In the genomic region with DNA sequence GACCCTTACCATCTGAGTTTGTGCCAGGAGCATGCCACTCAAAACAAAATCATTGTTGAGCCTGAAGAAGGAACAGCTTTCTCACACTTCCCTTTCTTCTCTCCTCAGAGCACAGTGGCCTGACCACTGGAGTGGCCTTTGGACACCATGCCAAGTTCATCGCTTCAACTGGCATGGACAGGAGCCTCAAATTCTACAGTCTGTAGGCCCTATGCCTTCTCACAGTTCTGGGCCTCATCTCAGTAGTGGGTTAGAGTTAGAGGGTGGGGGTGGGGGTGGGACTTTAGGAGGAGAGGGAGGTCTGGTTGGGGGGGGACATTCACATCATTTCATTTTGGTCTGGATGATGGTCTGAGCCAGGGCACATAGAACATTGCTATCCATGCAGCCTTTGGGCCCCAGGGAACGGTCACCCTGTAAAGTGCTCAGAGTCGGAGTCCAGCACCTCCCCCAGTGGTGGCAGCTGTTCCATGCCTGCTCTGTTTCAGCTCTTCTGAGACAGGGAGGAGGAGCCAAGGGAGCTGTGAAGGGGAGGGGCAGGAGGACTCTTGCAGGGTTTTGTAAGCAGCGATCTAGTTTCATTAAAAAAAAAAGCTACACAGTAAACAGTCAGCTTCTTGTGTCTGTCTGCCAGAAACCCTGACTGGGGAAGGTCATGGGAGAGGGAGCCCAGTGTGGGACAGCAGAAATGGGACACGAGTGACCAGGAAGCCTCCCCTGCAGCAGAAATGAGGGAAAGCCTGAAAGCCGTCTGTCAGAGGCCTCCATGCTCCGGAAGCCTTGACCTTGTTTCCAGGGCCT, we compare ENCODE assay signal across 8 mouse cellular contexts. TPM values are rescaled to one million over a fixed set of nuclear protein-coding genes. Genes with fewer than 3 reads are reported as not detected.
A peak's percentile ranks its signal among the peaks of the same experiment; 100 is the strongest.
DNase-seq lines count a peak whose midpoint lies in the region; ATAC-seq lines count a peak whose summit lies in the region.

No protein-coding gene starts in this region.

- H3K27ac ChIP-seq in forebrain, embryonic 13.5 days: no peak overlapping the region
- H3K27ac ChIP-seq in forebrain, embryonic 10.5 days: no peak overlapping the region
- H3K27ac ChIP-seq in kidney, embryonic 15.5 days: peak overlapping the region; percentile 89

- H3K9ac ChIP-seq in forebrain, embryonic 13.5 days: no peak overlapping the region
- no peak overlapping the region for H3K9ac ChIP-seq in kidney, embryonic 15.5 days

- 66% methylated on average over 7 of the region's 7 CpGs for WGBS in forebrain, embryonic 13.5 days
- 80% methylated on average over 7 of the region's 7 CpGs for WGBS in forebrain, embryonic 10.5 days
- 32% methylated on average over 7 of the region's 7 CpGs for WGBS in kidney, embryonic 15.5 days

- H3K4me3 ChIP-seq in forebrain, embryonic 13.5 days: no peak overlapping the region
- no peak overlapping the region for H3K4me3 ChIP-seq in forebrain, embryonic 10.5 days
- H3K4me3 ChIP-seq in kidney, embryonic 15.5 days (replicated peaks): no peak overlapping the region

- DNase-seq in forebrain, embryonic 10.5 days (ENCODE audit: extremely low spot score, low spot score): no peak
- peak; percentile 80 for DNase-seq in brain, adult 2 months (ENCODE audit: low read depth, low spot score)
- peak; percentile 85 for DNase-seq in heart, adult 9 months (ENCODE audit: low spot score in 2 of 2)
- DNase-seq in liver: peak; percentile 38
- DNase-seq in ovary, postnatal 36 days (ENCODE audit: low spot score): peak; percentile 55
- DNase-seq in thymus, postnatal 14 days: no peak

- no peaks in the 10 kb centered on the region for H3K27me3 ChIP-seq in forebrain, embryonic 13.5 days
- H3K27me3 ChIP-seq in forebrain, embryonic 10.5 days (ENCODE audit: poor library complexity, severe bottlenecking): no peaks in the 10 kb centered on the region
- no peaks in the 10 kb centered on the region for H3K27me3 ChIP-seq in kidney, embryonic 15.5 days

- peaks cover 85% of the 10 kb centered on the region for H3K36me3 ChIP-seq in forebrain, embryonic 13.5 days (ENCODE audit: poor library complexity, severe bottlenecking)
- peaks cover 91% of the 10 kb centered on the region for H3K36me3 ChIP-seq in forebrain, embryonic 10.5 days (replicated peaks)
- H3K36me3 ChIP-seq in kidney, embryonic 15.5 days: peaks cover 78% of the 10 kb centered on the region

- no peaks in the 10 kb centered on the region for H3K4me1 ChIP-seq in forebrain, embryonic 13.5 days
- no peaks in the 10 kb centered on the region for H3K4me1 ChIP-seq in forebrain, embryonic 10.5 days
- H3K4me1 ChIP-seq in kidney, embryonic 15.5 days: peaks cover 30% of the 10 kb centered on the region

- no peak overlapping the region for H3K4me2 ChIP-seq in forebrain, embryonic 13.5 days
- peak overlapping the region; percentile 27; the same call in 1 of the 2 replicates for H3K4me2 ChIP-seq in kidney, embryonic 15.5 days

- H3K9me3 ChIP-seq in forebrain, embryonic 13.5 days (replicated peaks): no peaks in the 10 kb centered on the region
- H3K9me3 ChIP-seq in forebrain, embryonic 10.5 days: no peaks in the 10 kb centered on the region
- H3K9me3 ChIP-seq in kidney, embryonic 15.5 days (replicated peaks): no peaks in the 10 kb centered on the region

- ATAC-seq in forebrain, embryonic 13.5 days: peak; percentile 46; the same call in 1 of the 2 replicates
- peak; percentile 86 for ATAC-seq in kidney, embryonic 15.5 days (replicated peaks; ENCODE audit: low FRiP score)

RNA-seq across cellular contexts. Expression of a gene that starts 10.1 kb away (rescaled TPM):
- 45.3 and 50.8 TPM in 2 replicates for polyA plus RNA-seq in forebrain, embryonic 13.5 days (2015; fragmentation: Nextera tagmentation; extraction: Ambion mirVana)
- polyA plus RNA-seq in forebrain, embryonic 10.5 days (2016; fragmentation: Nextera tagmentation; extraction: Ambion mirVana): 43.8 and 47.1 TPM in 2 replicates
- polyA plus RNA-seq in kidney, embryonic 15.5 days (2015; fragmentation: Nextera tagmentation; extraction: Ambion mirVana): 48.1 and 49.4 TPM in 2 replicates

RNA-seq across cellular contexts. Expression of a gene that starts 15.3 kb away (rescaled TPM):
- polyA plus RNA-seq in forebrain, embryonic 13.5 days (2015; fragmentation: Nextera tagmentation; extraction: Ambion mirVana): not detected in 2 replicates
- polyA plus RNA-seq in forebrain, embryonic 10.5 days (2016; fragmentation: Nextera tagmentation; extraction: Ambion mirVana): not detected in 2 replicates
- polyA plus RNA-seq in kidney, embryonic 15.5 days (2015; fragmentation: Nextera tagmentation; extraction: Ambion mirVana): not detected in 2 replicates

RNA-seq across cellular contexts. Expression of a gene that starts 23.3 kb away (rescaled TPM):
- 33.6 and 35.6 TPM in 2 replicates for polyA plus RNA-seq in forebrain, embryonic 13.5 days (2015; fragmentation: Nextera tagmentation; extraction: Ambion mirVana)
- polyA plus RNA-seq in forebrain, embryonic 10.5 days (2016; fragmentation: Nextera tagmentation; extraction: Ambion mirVana): 51.4 and 53.8 TPM in 2 replicates
- polyA plus RNA-seq in kidney, embryonic 15.5 days (2015; fragmentation: Nextera tagmentation; extraction: Ambion mirVana): 93.6 and 105 TPM in 2 replicates

RNA-seq across cellular contexts. Expression of a gene that starts 31.8 kb away (rescaled TPM):
- polyA plus RNA-seq in forebrain, embryonic 13.5 days (2015; fragmentation: Nextera tagmentation; extraction: Ambion mirVana): 0.06 and 0.17 TPM in 2 replicates
- 0.06 and 0.09 TPM in 2 replicates for polyA plus RNA-seq in forebrain, embryonic 10.5 days (2016; fragmentation: Nextera tagmentation; extraction: Ambion mirVana)
- polyA plus RNA-seq in kidney, embryonic 15.5 days (2015; fragmentation: Nextera tagmentation; extraction: Ambion mirVana): 0.08 and 0.09 TPM in 2 replicates

RNA-seq across cellular contexts. Expression of a gene that starts 35.4 kb away (rescaled TPM):
- 131 and 135 TPM in 2 replicates for polyA plus RNA-seq in forebrain, embryonic 13.5 days (2015; fragmentation: Nextera tagmentation; extraction: Ambion mirVana)
- 110 and 115 TPM in 2 replicates for polyA plus RNA-seq in forebrain, embryonic 10.5 days (2016; fragmentation: Nextera tagmentation; extraction: Ambion mirVana)
- 77.5 and 89.7 TPM in 2 replicates for polyA plus RNA-seq in kidney, embryonic 15.5 days (2015; fragmentation: Nextera tagmentation; extraction: Ambion mirVana)

Comparison
In these comparisons a context has a peak if more than half of its experiments do, and no peak if none do; other contexts are left out.
1. DNase-seq: peak in brain, adult 2 months (single experiment), heart, adult 9 months (2 of 2), liver (single experiment) and ovary, postnatal 36 days (single experiment); none in forebrain, embryonic 10.5 days (single experiment) and thymus, postnatal 14 days (single experiment).